Mouse (Mus musculus) heart, postnatal 0 days (tissue): ENCODE measurements around the gene Smarcb1.

Experiments
- CTCF ChIP-seq: IDR thresholded peaks from 2 replicates; pipeline ENCODE4 v1.5.1; 2016; ENCODE audit warnings: antibody characterized with exemption, control low read depth, low read depth
- EP300 ChIP-seq: IDR thresholded peaks from 2 replicates; pipeline ENCODE4 v1.6.1; 2016; ENCODE audit warnings: antibody characterized with exemption, low read depth

DNA sequence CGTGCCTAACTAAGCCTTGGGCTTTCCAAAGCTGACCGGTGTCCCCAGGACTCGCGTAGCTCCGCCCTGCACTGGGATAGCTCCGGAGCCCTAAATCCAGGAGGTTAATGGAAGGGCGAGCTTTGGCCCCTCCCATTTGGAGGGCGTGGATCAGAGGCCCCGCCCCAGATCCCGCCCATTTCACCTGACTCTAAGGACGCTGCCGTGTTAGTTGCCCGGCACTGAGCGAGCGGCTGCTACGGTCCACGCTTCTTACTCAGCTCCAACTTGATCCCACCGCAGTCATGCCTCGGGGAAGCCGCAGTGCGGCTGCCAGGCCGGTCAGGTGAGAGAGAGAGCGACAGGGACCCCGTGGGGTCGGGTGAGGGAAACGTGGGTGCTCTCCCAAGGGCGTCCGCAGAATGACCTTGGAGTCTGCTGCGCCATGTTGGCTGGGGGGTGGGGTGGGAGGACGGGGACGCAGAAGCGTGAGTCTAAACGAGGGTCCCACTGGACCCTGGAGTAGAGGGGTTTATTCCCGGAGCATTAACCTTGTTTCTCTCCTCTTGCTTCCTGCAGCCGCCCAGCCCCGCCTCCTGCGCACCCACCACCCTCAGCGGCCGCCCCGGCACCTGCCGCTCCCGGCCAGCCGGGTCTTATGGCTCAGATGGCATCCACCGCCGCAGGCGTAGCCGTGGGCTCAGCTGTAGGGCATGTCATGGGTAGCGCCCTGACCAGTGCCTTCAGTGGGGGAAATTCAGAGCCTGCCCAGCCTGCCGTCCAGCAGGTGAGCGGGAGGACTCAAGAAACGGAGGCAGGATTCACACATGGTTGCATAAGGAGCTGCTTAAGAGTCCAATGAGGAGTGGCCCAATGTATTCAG, 14.5 kb upstream of the Smarcb1 start, which contains the start of gene Mmp11:
- TF ChIP-seq CTCF: no peak
- TF ChIP-seq EP300: peak; percentile 50; the same call in 1 of the 2 replicates
